In genomic region chr14:60709192-60709591, GRCm38 (mm10) we compare ENCODE assay signal across 10 mouse cellular contexts. TPM values are rescaled to one million over a fixed set of nuclear protein-coding genes. Genes with fewer than 3 reads are reported as not detected.
A peak's percentile ranks its signal among the peaks of the same experiment; 100 is the strongest.
DNase-seq lines count a peak whose midpoint lies in the region; ATAC-seq and TF ChIP-seq lines count a peak whose summit lies in the region.
"Had no signal": no experiment of that assay in that cellular context is flagged by ENCODE, and none has a peak within 500 bp of the region (broad histone marks: within the 10 kb centered on the region; RNA-seq: fewer than 3 reads in every experiment).

No protein-coding gene starts in this region.

- intact Hi-C loops in left cerebral cortex, adult 2 months (cut with DNase I) = no loop called here

- no peak for TF ChIP-seq POLR2A in small intestine, adult 2 months (IDR thresholded peaks at IDR 0.05; ENCODE audit: low read depth, low read length)

- ATAC-seq in heart, embryonic 15.5 days (replicated peaks; ENCODE audit: insufficient number of reproducible peaks, insufficient read depth, low FRiP score, low read depth) = no peak
- ATAC-seq in CD4-positive, CD25-positive, alpha-beta regulatory T cell, adult 4 months = peak; percentile 56
- ATAC-seq in embryonic facial prominence, embryonic 14.5 days (ENCODE audit: low read depth) = no peak
- ATAC-seq: hindbrain, postnatal 0 days had no signal

- TF ChIP-seq CTCF in small intestine, adult 2 months (IDR thresholded peaks at IDR 0.05; ENCODE audit: extremely low read depth, insufficient read length, insufficient replicate concordance, low read depth, low read length) = no peak
- no peak for TF ChIP-seq CTCF in left cerebral cortex, adult 2 months (IDR thresholded peaks at IDR 0.05)

- peaks cover 21% of the 10 kb centered on the region for H3K4me1 ChIP-seq in heart, embryonic 15.5 days (replicated peaks)
- H3K4me1 ChIP-seq in embryonic facial prominence, embryonic 14.5 days (ENCODE audit: control insufficient read depth, insufficient read depth, low read length) = peaks cover 29% of the 10 kb centered on the region
- peaks cover 8% of the 10 kb centered on the region; the same call in 1 of the 2 replicates for H3K4me1 ChIP-seq in small intestine, adult 2 months (ENCODE audit: control insufficient read depth, insufficient read depth, insufficient read length, low read length)

- no peak overlapping the region for H3K27ac ChIP-seq in heart, embryonic 15.5 days
- H3K27ac ChIP-seq in embryonic facial prominence, embryonic 14.5 days (replicated peaks; ENCODE audit: low read depth, low read length) = 0 out of 2 replicates have a peak overlapping the region, but pooled peaks have one; percentile 10
- no peak overlapping the region for H3K27ac ChIP-seq in small intestine, adult 2 months (ENCODE audit: insufficient read depth, low read depth, low read length)
- H3K27ac ChIP-seq in left cerebral cortex, adult 2 months = no peak overlapping the region
- H3K27ac ChIP-seq: hindbrain, postnatal 0 days had no signal

- H3K4me2 ChIP-seq in heart, embryonic 15.5 days = no peak overlapping the region
- H3K4me2 ChIP-seq in embryonic facial prominence, embryonic 14.5 days (ENCODE audit: low read depth, low read length) = no peak overlapping the region

- H3K9ac ChIP-seq in heart, embryonic 15.5 days = no peak overlapping the region; the same call in 1 of the 2 replicates
- H3K9ac ChIP-seq in embryonic facial prominence, embryonic 14.5 days (ENCODE audit: low read depth, low read length) = 0 out of 2 replicates have a peak overlapping the region, but pooled peaks have one; percentile 30

- WGBS in heart, embryonic 15.5 days = 44% methylated on average over 11 of the region's 11 CpGs
- 54% methylated on average over 11 of the region's 11 CpGs for WGBS in embryonic facial prominence, embryonic 14.5 days
- 71% methylated on average over 11 of the region's 11 CpGs for WGBS in small intestine, adult 2 months

- no peaks in the 10 kb centered on the region for H3K27me3 ChIP-seq in heart, embryonic 15.5 days
- H3K27me3 ChIP-seq in embryonic facial prominence, embryonic 14.5 days (replicated peaks; ENCODE audit: control insufficient read depth, insufficient read depth, low read length) = no peaks in the 10 kb centered on the region
- H3K27me3 ChIP-seq in small intestine, adult 2 months (ENCODE audit: control insufficient read depth, insufficient read depth, low read length) = no peaks in the 10 kb centered on the region

- H3K4me3 ChIP-seq in heart, embryonic 15.5 days = peak overlapping the region; percentile 14; the same call in 1 of the 2 replicates
- no peak overlapping the region for H3K4me3 ChIP-seq in embryonic facial prominence, embryonic 14.5 days (ENCODE audit: low read depth, low read length)
- H3K4me3 ChIP-seq in small intestine, adult 2 months (ENCODE audit: low read depth, low read length) = peak overlapping the region; percentile 33
- no peak overlapping the region for H3K4me3 ChIP-seq in left cerebral cortex, adult 2 months

- H3K9me3 ChIP-seq in heart, embryonic 15.5 days (replicated peaks) = no peaks in the 10 kb centered on the region
- H3K9me3 ChIP-seq in embryonic facial prominence, embryonic 14.5 days (ENCODE audit: control insufficient read depth, low read length) = no peaks in the 10 kb centered on the region

- H3K36me3 ChIP-seq in heart, embryonic 15.5 days = no peaks in the 10 kb centered on the region
- no peaks in the 10 kb centered on the region for H3K36me3 ChIP-seq in embryonic facial prominence, embryonic 14.5 days (ENCODE audit: control insufficient read depth, insufficient read depth, low read length)
- H3K36me3 ChIP-seq in small intestine, adult 2 months (ENCODE audit: control insufficient read depth, insufficient read depth, low read length) = peaks cover 36% of the 10 kb centered on the region

- DNase-seq in heart, adult 9 months (ENCODE audit: low spot score in 2 of 2) = no peak
- no peak for DNase-seq in embryonic facial prominence, embryonic 14.5 days (ENCODE audit: low spot score)
- DNase-seq in urinary bladder, postnatal 25 days (ENCODE audit: low spot score) = no peak
- no peak for DNase-seq in left cerebral cortex, adult 2 months (ENCODE audit: extremely low spot score in 1 of 2, low spot score in 2 of 2)
- DNase-seq in Muller cell, postnatal 12 days (ENCODE audit: inconsistent ontology term) = no peak
- DNase-seq: adrenal gland, postnatal 10 days had no signal

RNA-seq across cellular contexts. Expression of gene C1qtnf9, which starts 58.7 kb away (rescaled TPM):
- 2.3 and 2.4 TPM in 2 replicates for polyA plus RNA-seq in heart, embryonic 15.5 days (2015; fragmentation: Nextera tagmentation; extraction: Ambion mirVana)
- polyA plus RNA-seq in CD4-positive, CD25-positive, alpha-beta regulatory T cell, adult 4 months (2017; shearing (Covaris generic)) = under 1 TPM in 1 of 2 experiments, not detected in 1; 0.39 TPM
- polyA plus RNA-seq in embryonic facial prominence, embryonic 14.5 days (2014; fragmentation: Nextera tagmentation; extraction: Ambion mirVana) = 0.97 and 1.3 TPM in 2 replicates
- 0.47 and 0.70 TPM in 2 replicates for polyA plus RNA-seq in small intestine, adult 2 months (2012; rRNA removed)
- under 1 TPM; 0.23 to 0.30 TPM for total RNA-seq in left cerebral cortex, adult 2 months (2021)
- total RNA-seq: hindbrain, postnatal 0 days had no signal

Comparison
In these comparisons a context has a peak if more than half of its experiments do, and no peak if none do; other contexts are left out.
1. H3K4me3 ChIP-seq: peak in heart, embryonic 15.5 days (single experiment) and small intestine, adult 2 months (single experiment); none in embryonic facial prominence, embryonic 14.5 days (single experiment) and left cerebral cortex, adult 2 months (single experiment).